Mouse (Mus musculus) layer of hippocampus, adult 2 months (tissue): ENCODE results near the gene Rpl13. TPM values are rescaled to one million over a fixed set of nuclear protein-coding genes. Genes with fewer than 3 reads are reported as not detected.
"Not testable (repeated sequence)": the region's sequence is repeated elsewhere in the genome, so short reads cannot be mapped to it uniquely, and the experiment has no call there.

ENCODE experiments used
- DNase-seq, 2 experiments: peaks; one replicate each; pipeline ENCODE4 v3.0.0; 2022; ENCODE audit warnings: low spot score in 2 of 2
- H3K27ac ChIP-seq: fragments of 200-600 bp; 2 replicates; pipeline ENCODE4 v1.8.1; 2022
- H3K4me3 ChIP-seq: fragments of 200-600 bp; 2 replicates; pipeline ENCODE4 v1.8.1; 2022; ENCODE audit warnings: mild to moderate bottlenecking
- CTCF ChIP-seq: fragments of 200-600 bp; conservative IDR thresholded peaks from 2 replicates; pipeline ENCODE4 v1.8.1; 2022; ENCODE audit warnings: antibody characterized with exemption, mild to moderate bottlenecking, moderate library complexity
- total RNA-seq, 2 experiments: library from RNA; stranded (reverse); gene quantifications; 2 replicates each; pipeline ENCODE4 v1.2.3; 2021

Gene Rpl13
- total RNA-seq, 2 experiments from 2014 or later: 418 to 466 TPM

DNA sequence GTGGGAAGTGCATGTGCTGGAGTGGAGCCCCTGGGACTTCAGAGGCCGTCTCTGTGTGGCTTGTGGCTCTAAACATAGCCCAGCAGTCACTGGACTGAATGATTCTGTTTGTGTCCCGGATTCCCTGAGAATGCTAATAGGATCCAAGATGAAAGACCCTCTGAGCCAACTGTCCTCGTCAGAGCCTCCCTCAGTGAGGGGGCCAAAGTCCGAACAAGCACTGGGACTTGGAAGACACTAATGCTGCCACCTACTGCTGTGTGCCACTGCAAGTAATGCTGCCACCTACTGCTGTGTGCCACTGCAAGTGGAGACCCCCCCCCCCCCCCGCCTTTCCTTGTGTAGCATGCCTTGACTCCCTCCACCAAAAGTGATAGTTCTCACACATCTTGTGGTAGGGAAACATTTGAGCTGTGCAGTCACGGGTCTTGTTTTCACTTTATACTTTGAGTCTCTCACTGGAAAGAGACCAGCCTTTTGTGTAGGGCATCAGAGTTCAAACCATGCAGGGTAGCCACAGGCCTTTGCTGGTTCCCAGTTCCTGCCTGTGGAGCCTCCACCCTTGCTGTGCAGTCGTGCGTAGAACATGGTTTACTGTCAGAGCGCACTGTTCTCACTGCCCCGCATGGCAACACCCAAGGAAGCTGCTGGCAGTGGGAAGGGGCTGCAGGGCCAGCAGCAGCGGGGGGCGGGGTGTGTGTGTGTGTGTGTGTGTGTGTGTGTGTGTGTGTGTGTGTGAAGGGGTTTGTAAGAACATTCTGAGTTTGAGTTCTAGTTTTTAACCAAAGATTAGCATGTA, 4.2 kb upstream of the Rpl13 start:
- TF ChIP-seq CTCF: peak; percentile 60
- Histone ChIP-seq H3K4me3 (no peak overlapping the region), H3K27ac (peak overlapping the region; percentile 80)
- peak in 1 of 2 experiments; percentile 49 for DNase-seq

DNA sequence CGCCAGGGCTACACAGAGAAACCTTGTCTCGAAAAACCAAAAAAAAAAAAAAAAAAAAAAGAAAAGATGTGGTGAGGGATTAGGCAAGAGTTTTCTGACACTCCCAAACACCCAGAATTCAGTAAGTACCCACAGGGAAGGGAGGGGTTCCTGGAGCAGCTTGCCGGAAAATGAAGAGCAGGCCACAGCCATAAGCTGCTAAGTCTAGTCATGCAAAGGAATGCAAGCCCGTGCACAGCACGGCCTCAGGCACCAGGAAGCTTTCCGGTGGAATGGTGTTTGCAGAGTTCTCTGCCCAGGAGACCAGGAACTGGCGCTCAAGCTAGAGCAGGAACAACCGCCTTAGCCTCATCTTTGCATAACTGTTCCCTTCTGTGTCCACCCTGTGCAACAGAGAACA, 1.9 kb upstream of the Rpl13 start:
- no peak overlapping the region for H3K4me3 ChIP-seq
- H3K27ac ChIP-seq: no peak overlapping the region
- no peak for TF ChIP-seq CTCF
- no peak for DNase-seq

DNA sequence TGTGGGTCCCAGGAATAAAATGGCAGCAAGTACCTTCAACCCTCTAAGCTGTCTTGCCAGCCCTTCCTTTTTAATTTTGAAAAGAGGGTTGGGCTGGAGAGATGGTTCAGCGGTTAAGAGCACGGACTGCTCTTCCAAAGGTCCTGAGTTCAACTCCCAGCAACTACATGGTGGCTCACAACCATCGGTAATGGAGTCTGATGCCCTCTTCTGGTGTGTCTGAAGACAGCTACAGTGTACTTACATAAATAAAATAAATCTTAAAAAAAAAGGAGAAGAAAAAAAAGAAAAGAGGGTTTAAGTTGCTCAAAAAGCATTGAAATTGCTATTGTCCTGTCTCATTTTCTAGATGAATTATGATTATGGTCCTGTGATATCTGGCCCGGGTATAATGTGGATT, 906 bp upstream of the Rpl13 start:
- no peak overlapping the region for H3K27ac ChIP-seq
- TF ChIP-seq CTCF: peak; percentile 55
- DNase-seq: no peak
- no peak overlapping the region for H3K4me3 ChIP-seq

DNA sequence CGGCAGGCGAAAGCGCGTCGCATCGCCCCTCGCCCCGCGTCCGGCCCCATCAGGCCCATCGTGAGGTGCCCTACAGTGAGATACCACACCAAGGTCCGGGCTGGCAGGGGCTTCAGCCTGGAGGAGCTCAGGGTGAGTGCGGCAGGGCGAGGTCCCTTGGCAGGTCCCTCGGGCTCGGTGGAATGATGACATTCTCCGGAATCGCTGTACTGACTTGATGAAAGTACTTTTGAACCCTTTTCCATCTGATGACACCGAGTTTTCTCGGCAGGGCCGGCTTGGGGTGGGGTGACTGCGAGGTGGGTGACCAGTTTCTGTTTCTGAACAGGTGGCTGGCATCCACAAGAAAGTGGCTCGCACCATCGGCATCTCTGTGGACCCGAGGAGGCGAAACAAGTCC, 705 bp downstream of the Rpl13 start:
- not testable (repeated sequence) for DNase-seq
- peak overlapping the region; percentile 98 for H3K4me3 ChIP-seq
- peak overlapping the region; percentile 96 for H3K27ac ChIP-seq

DNA sequence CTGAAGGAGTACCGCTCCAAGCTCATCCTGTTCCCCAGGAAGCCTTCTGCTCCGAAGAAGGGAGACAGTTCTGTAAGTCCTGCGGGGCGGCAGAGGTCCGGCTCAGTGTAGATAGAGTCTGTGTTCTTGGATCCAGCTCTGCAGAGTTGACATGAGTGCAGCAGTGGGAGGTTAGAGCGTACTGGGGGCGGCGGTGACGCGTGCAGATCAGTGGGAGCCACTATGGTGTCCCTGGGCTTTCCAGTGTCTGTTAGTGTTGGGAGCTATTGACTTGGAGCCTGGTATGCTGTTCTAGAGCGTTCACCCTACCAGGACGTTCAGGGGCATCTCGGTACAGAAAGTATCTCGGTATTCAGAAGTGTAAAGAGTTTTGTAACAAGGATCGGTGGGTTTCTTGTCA, 1.1 kb downstream of the Rpl13 start:
- H3K4me3 ChIP-seq: peak overlapping the region; percentile 98
- no peak for DNase-seq
- TF ChIP-seq CTCF: no peak
- H3K27ac ChIP-seq: peak overlapping the region; percentile 96; the same call in 1 of the 2 replicates

DNA sequence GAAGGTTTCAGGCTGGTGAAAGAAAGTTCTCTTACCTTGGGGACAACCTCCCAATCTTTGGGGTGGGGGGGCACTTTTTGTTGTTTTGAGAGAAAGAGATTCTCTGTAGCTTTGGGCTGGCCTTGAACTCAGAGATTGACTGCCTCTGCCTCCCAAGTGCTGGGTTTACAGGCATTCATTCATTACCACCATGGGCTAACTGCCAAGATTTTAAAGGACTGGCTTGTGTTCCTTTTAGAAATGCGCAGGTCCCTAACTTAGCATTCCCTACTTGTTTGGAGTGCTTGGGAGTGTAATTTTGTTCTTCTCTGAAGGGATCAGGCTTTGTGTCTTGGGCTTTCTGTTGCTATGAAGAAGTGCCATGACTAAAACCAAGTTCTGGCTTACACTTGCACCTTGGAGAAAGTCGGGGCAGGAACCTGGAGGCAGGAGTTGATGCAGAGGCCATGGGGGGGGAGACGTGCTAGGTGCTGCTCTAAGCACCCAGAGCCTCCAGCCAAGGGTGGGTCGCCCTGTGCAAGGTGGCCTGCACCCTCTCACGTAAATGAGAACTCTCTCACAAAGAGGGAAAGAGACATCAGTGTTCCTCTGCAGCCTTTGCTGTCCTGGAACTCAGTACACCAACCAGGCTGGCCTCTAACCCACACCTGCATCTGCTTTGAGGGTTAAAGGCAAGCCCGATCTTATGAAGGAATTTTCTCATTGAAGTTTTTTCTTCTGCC, 2.1 kb downstream of the Rpl13 start:
- TF ChIP-seq CTCF: no peak
- Histone ChIP-seq H3K4me3 (peak overlapping the region; percentile 98), H3K27ac (peak overlapping the region; percentile 96; the same call in 1 of the 2 replicates)
- no peak for DNase-seq

DNA sequence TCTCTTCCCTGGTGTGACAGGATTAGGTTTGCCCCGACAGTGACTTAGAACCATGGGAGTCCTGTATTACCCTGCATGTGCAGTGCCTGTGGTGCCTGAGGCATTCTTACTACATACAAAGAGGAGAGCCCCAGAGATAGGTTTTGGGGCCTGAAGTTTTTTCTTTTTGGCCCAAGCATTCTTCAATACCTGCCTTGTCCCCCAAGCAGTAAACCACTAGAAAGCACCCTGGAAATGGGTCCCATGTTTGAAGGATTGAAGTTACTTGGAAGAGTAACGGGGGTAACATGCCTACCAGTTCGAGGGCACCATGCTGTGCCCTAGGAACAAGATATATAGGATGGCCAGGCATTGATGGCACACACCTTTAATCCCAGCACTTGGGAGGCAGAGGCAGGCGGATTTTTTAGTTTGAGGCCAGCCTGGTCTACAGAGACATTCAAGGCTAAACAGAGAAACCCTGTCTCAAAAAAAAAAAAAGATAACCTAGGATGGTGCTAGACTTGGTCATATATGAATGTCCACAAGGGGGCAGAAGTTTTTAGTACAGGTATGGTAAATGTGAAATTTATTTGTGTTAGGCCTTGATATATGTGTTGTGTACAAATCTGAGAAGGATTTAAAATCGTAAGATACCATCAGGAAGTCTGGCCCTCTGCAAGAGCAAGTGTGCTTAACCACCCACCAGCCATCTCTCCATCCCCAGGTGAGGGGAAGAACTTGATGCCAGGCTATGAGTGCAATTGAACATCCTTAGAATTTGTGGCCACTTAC, 3.6 kb downstream of the Rpl13 start:
- no peak overlapping the region for H3K4me3 ChIP-seq
- TF ChIP-seq CTCF: peak; percentile 77
- no peak for DNase-seq

DNA sequence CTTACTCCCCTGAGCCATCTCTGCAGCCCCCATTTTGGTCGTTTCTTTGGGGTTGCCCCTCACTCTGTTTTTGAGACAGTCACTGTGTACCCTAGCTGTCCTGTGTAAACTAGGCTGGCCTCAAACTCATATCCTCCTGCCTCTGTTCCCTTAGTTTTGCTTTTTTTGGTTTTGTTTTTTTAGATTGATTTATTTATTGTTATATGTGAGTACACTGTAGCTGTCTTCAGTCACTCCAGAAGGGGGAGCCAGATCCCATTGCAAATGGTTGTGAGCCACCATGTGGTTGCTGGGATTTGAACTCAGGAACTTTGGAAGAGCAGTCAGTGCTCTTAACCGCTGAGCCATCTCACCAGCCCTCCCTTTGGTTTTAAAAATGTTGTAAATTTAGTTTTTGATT, 4.4 kb downstream of the Rpl13 start:
- DNase-seq: no peak
- H3K27ac ChIP-seq: no peak overlapping the region
- TF ChIP-seq CTCF: peak; percentile 70
- H3K4me3 ChIP-seq: no peak overlapping the region

More for the DNA sequence above, 3.6 kb downstream of the Rpl13 start:
- no peak overlapping the region for H3K27ac ChIP-seq

DNA sequence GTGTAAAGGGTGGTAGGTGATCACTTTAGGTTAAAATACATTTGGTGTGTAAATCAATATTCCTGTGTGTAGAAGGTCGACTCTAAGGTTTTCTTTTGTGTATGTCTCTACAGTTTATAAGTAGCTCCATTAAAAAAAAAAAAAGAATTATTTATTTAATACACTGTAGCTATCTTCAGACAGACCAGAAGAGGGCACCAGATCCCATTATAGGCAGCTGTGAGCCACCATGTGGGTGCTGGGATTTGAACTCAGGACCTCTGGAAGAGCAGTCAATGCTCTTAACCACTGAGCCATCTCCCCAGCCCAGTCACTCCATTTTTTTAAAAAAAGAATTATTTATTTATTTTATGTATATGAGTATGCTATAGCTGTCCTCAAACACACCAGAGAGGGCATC, 5.9 kb downstream of the Rpl13 start:
- H3K27ac ChIP-seq: no peak overlapping the region
- TF ChIP-seq CTCF: peak; percentile 71
- no peak overlapping the region for H3K4me3 ChIP-seq
- DNase-seq: no peak

DNA sequence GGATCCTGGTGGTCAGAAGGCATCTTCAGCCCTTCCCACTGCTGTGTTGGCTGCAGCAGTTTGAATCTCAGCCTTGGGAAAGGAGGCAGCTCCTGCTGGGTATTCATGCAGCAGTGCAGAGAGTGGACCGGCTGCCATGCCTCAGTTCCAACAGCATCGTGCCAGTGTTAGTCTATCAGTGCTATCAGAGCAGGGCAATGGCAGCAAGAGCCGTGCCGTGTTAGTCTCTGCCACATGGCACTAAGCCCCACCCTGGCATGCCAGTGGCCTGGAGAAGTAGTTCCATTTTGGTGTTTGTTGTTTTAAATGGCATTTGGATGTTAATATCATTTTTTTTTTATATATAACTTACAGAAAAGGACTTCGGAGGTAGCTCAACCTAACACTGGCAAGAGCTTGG, 6.8 kb downstream of the Rpl13 start:
- DNase-seq: no peak
- Histone ChIP-seq H3K4me3 (no peak overlapping the region), H3K27ac (no peak overlapping the region)
- TF ChIP-seq CTCF: no peak

DNA sequence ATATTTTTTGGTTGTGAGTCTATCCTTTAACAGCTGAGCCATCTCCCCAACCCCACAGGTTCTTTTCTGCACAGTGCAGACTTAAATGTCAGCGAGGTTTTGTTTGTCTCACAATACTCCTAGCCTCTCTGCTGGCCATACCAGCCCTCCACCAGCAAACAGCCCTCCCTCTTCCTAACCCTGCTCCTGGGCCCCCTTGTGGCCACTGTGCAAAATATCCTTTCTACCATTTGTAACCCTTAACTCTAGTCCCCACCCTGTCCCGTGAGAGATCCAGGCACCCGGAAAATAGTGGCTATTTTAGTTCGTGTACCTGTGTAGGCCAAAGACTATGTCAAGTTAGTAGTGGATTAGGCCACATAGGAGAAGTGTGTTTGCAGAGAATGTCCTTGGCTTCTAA, 8.5 kb downstream of the Rpl13 start:
- Histone ChIP-seq H3K4me3 (no peak overlapping the region), H3K27ac (no peak overlapping the region)
- DNase-seq: no peak
- TF ChIP-seq CTCF: peak; percentile 83

DNA sequence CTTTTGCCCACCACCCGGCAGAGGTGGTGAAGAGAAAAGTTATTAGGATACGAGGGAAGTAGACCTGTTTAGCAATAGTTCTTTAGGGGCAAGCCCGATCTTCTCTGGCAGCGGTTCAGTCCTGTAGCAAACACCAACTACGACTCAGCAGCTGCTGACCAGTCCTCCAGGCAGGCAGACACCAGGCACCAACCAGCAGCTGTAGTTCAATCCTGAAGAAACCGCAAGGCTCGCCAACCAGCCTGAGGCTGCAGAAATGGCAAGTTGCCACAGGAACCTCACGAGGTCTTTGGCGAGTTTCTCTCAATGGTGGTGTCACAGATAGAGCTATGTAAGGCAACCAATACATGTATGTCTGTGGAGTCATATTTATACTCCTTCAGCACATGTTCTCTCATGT, 10.7 kb downstream of the Rpl13 start:
- H3K4me3 ChIP-seq: no peak overlapping the region
- no peak overlapping the region for H3K27ac ChIP-seq
- no peak for DNase-seq
- no peak for TF ChIP-seq CTCF

DNA sequence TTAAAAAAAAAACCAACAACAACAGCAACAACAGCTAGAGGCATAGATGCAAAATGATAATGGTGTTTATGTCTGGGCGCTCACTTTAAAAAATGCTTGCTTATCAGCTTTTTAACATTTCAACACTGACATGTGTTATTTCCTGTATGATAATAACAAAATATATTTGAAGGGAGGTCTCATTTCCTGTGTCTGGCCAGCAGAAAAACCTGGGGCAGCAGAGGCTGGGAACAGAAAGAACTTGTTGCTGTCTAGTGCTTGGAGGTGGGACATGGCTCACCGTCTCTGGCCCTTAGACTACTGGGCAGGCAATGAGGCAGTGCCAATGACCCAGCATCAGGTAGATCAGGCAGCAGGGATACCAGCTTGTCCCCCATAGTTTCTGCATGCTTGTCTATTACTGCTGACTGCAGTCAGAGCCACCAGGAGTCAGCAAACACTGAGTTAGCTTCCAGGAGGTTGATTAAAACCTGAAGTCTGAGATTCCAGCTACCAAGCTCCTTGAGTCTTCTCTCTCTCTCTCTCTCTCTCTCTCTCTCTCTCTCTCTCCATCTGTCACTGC, 11.8 kb downstream of the Rpl13 start:
- peak; percentile 30 for TF ChIP-seq CTCF
- no peak overlapping the region for H3K4me3 ChIP-seq
- no peak overlapping the region for H3K27ac ChIP-seq
- DNase-seq: no peak
